Mouse (Mus musculus) c-Kit-negative CD71-positive TER-119-positive erythroid progenitor cells, embryonic 14.5 days (primary cell): ENCODE data around the gene Epha4.

Experiments used
- DNase-seq: peaks from one replicate; pipeline ENCODE4 v3.0.0-alpha.2; 2013; ENCODE audit warnings: low read depth, low spot score

The Epha4 gene

GRCm38 (mm10) chr1:77512431-77513195 lies 2.3 kb downstream of the Epha4 start:
- no peak for DNase-seq

GRCm38 (mm10) chr1:77512059-77512407 lies 2.9 kb downstream of the Epha4 start:
- no peak for DNase-seq

- DNase-seq = no peak
These were observed 3.4 kb downstream of the Epha4 start for GRCm38 (mm10) chr1:77511372-77512058.

GRCm38 (mm10) chr1:77510623-77511022 lies 4.3 kb downstream of the Epha4 start:
- DNase-seq = no peak

- no peak for DNase-seq
These were observed 8.1 kb downstream of the Epha4 start for GRCm38 (mm10) chr1:77506856-77507200.

GRCm38 (mm10) chr1:77506038-77506855 lies 8.6 kb downstream of the Epha4 start:
- no peak for DNase-seq

- no peak for DNase-seq
These were observed 9.6 kb downstream of the Epha4 start for GRCm38 (mm10) chr1:77505263-77505662.

- DNase-seq = no peak
These were observed 10.1 kb downstream of the Epha4 start for GRCm38 (mm10) chr1:77504813-77505212.

- DNase-seq = no peak
These were observed 11.1 kb downstream of the Epha4 start for GRCm38 (mm10) chr1:77503711-77504181.

GRCm38 (mm10) chr1:77502554-77503119 lies 12.3 kb downstream of the Epha4 start:
- DNase-seq = no peak

GRCm38 (mm10) chr1:77501363-77501933 lies 13.4 kb downstream of the Epha4 start:
- no peak for DNase-seq

GRCm38 (mm10) chr1:77497506-77497905 lies 17.4 kb downstream of the Epha4 start:
- DNase-seq = no peak

- no peak for DNase-seq
These were observed 18.3 kb downstream of the Epha4 start for GRCm38 (mm10) chr1:77496468-77497181.

- DNase-seq = no peak
These were observed 19.1 kb downstream of the Epha4 start for GRCm38 (mm10) chr1:77495790-77496158.

- no peak for DNase-seq
These were observed 19.7 kb downstream of the Epha4 start for GRCm38 (mm10) chr1:77495030-77495789.

GRCm38 (mm10) chr1:77493841-77494635 lies 20.9 kb downstream of the Epha4 start:
- DNase-seq = no peak

- no peak for DNase-seq
These were observed 24.7 kb downstream of the Epha4 start for GRCm38 (mm10) chr1:77490166-77490565.

- DNase-seq = no peak
These were observed 25.5 kb downstream of the Epha4 start for GRCm38 (mm10) chr1:77489387-77489786.

- DNase-seq = no peak
These were observed 26.9 kb downstream of the Epha4 start for GRCm38 (mm10) chr1:77487856-77488462.
